In genomic region chr11:51621776-51622175, GRCm38 (mm10) we compare ENCODE assay signal across 17 mouse cellular contexts. TPM values are rescaled to one million over a fixed set of nuclear protein-coding genes. Genes with fewer than 3 reads are reported as not detected.
A peak's percentile ranks its signal among the peaks of the same experiment; 100 is the strongest.
DNase-seq lines count a peak whose midpoint lies in the region; ATAC-seq and TF ChIP-seq lines count a peak whose summit lies in the region.
"Had no signal": no experiment of that assay in that cellular context is flagged by ENCODE, and none has a peak within 500 bp of the region (broad histone marks: within the 10 kb centered on the region; RNA-seq: fewer than 3 reads in every experiment).

No protein-coding gene starts in this region.

- H3K27me3 ChIP-seq in forebrain, embryonic 12.5 days: no peaks in the 10 kb centered on the region
- H3K27me3 ChIP-seq in forebrain, embryonic 14.5 days (replicated peaks; ENCODE audit: control insufficient read depth, insufficient read depth, low read length): no peaks in the 10 kb centered on the region
- no peaks in the 10 kb centered on the region for H3K27me3 ChIP-seq in kidney, postnatal 0 days (ENCODE audit: insufficient read depth, low read length)
- no peaks in the 10 kb centered on the region for H3K27me3 ChIP-seq in midbrain, embryonic 10.5 days (ENCODE audit: low read depth, poor library complexity, severe bottlenecking)
- no peaks in the 10 kb centered on the region for H3K27me3 ChIP-seq in midbrain, embryonic 13.5 days
- H3K27me3 ChIP-seq in myocyte (ENCODE audit: control insufficient read depth, insufficient read depth, insufficient read length): no peaks in the 10 kb centered on the region
- H3K27me3 ChIP-seq: embryonic facial prominence, embryonic 13.5 days; hindbrain, embryonic 13.5 days had no signal

- H3K27ac ChIP-seq in forebrain, embryonic 12.5 days: no peak overlapping the region
- no peak overlapping the region for H3K27ac ChIP-seq in forebrain, embryonic 14.5 days (ENCODE audit: low read depth, low read length)
- no peak overlapping the region for H3K27ac ChIP-seq in kidney, postnatal 0 days
- H3K27ac ChIP-seq in midbrain, embryonic 10.5 days (replicated peaks): no peak overlapping the region
- H3K27ac ChIP-seq in midbrain, embryonic 13.5 days: no peak overlapping the region
- H3K27ac ChIP-seq: embryonic facial prominence, embryonic 13.5 days; hindbrain, embryonic 13.5 days; stomach, postnatal 0 days had no signal

- no peak for TF ChIP-seq POLR2A in myocyte (IDR thresholded peaks at IDR 0.05; ENCODE audit: insufficient read length, low read depth)

- 88% methylated on average over 2 of the region's 2 CpGs for WGBS in forebrain, embryonic 12.5 days
- 91% methylated on average over 2 of the region's 2 CpGs for WGBS in forebrain, embryonic 14.5 days
- WGBS in kidney, postnatal 0 days: 93% methylated on average over 2 of the region's 2 CpGs
- 94% methylated on average over 2 of the region's 2 CpGs for WGBS in midbrain, embryonic 10.5 days
- WGBS in midbrain, embryonic 13.5 days: 94% methylated on average over 2 of the region's 2 CpGs

- H3K4me3 ChIP-seq in forebrain, embryonic 12.5 days (replicated peaks): no peak overlapping the region
- no peak overlapping the region for H3K4me3 ChIP-seq in forebrain, embryonic 14.5 days (ENCODE audit: low read depth, low read length)
- H3K4me3 ChIP-seq in kidney, postnatal 0 days (replicated peaks; ENCODE audit: low read depth, low read length): no peak overlapping the region
- 0 out of 2 replicates have a peak overlapping the region, but pooled peaks have one; percentile 81 for H3K4me3 ChIP-seq in midbrain, embryonic 10.5 days
- no peak overlapping the region for H3K4me3 ChIP-seq in midbrain, embryonic 13.5 days (replicated peaks)
- peak overlapping the region; percentile 62 for H3K4me3 ChIP-seq in myocyte
- H3K4me3 ChIP-seq: embryonic facial prominence, embryonic 13.5 days had no signal

- H3K4me2 ChIP-seq in forebrain, embryonic 12.5 days: no peak overlapping the region
- H3K4me2 ChIP-seq in forebrain, embryonic 14.5 days (ENCODE audit: low read length): no peak overlapping the region
- no peak overlapping the region for H3K4me2 ChIP-seq in kidney, postnatal 0 days (ENCODE audit: low read length)
- H3K4me2 ChIP-seq in midbrain, embryonic 13.5 days (replicated peaks): no peak overlapping the region
- no peak overlapping the region for H3K4me2 ChIP-seq in myocyte (ENCODE audit: low read depth)

- H3ac ChIP-seq in myocyte (ENCODE audit: control insufficient read depth, insufficient read length): no peak overlapping the region

- no peaks in the 10 kb centered on the region for H3K9me3 ChIP-seq in forebrain, embryonic 12.5 days
- H3K9me3 ChIP-seq in forebrain, embryonic 14.5 days (replicated peaks; ENCODE audit: control insufficient read depth, low read length): no peaks in the 10 kb centered on the region
- no peaks in the 10 kb centered on the region for H3K9me3 ChIP-seq in kidney, postnatal 0 days (replicated peaks; ENCODE audit: low read length)
- H3K9me3 ChIP-seq in midbrain, embryonic 10.5 days (replicated peaks): no peaks in the 10 kb centered on the region
- H3K9me3 ChIP-seq in midbrain, embryonic 13.5 days: no peaks in the 10 kb centered on the region
- H3K9me3 ChIP-seq: embryonic facial prominence, embryonic 13.5 days; hindbrain, embryonic 13.5 days had no signal

- ATAC-seq in forebrain, embryonic 12.5 days (ENCODE audit: low FRiP score): no peak
- no peak for ATAC-seq in forebrain, embryonic 14.5 days
- ATAC-seq in kidney, postnatal 0 days (replicated peaks; ENCODE audit: low FRiP score, low read depth): no peak
- ATAC-seq in midbrain, embryonic 13.5 days: no peak
- ATAC-seq in megakaryocyte-erythroid progenitor cell, adult 5-6 weeks (replicated peaks; ENCODE audit: low FRiP score, low TSS enrichment, poor library complexity, severe bottlenecking): no peak
- ATAC-seq: CD4-positive, CD25-positive, alpha-beta regulatory T cell, adult 4 months had no signal

- H3K4me1 ChIP-seq in forebrain, embryonic 12.5 days: peaks cover 17% of the 10 kb centered on the region
- H3K4me1 ChIP-seq in forebrain, embryonic 14.5 days (ENCODE audit: control insufficient read depth, insufficient read depth, low read length): peaks cover 7% of the 10 kb centered on the region
- H3K4me1 ChIP-seq in kidney, postnatal 0 days (replicated peaks; ENCODE audit: insufficient read depth, low read length): peaks cover 6% of the 10 kb centered on the region
- H3K4me1 ChIP-seq in midbrain, embryonic 10.5 days: peaks cover 21% of the 10 kb centered on the region
- H3K4me1 ChIP-seq in midbrain, embryonic 13.5 days (replicated peaks): peaks cover 16% of the 10 kb centered on the region

- H3K36me3 ChIP-seq in forebrain, embryonic 12.5 days (replicated peaks): peaks cover 55% of the 10 kb centered on the region
- peaks cover 57% of the 10 kb centered on the region for H3K36me3 ChIP-seq in forebrain, embryonic 14.5 days (ENCODE audit: control insufficient read depth, insufficient read depth, low read length)
- peaks cover 35% of the 10 kb centered on the region for H3K36me3 ChIP-seq in kidney, postnatal 0 days (ENCODE audit: insufficient read depth, low read length)
- peaks cover 58% of the 10 kb centered on the region for H3K36me3 ChIP-seq in midbrain, embryonic 10.5 days
- H3K36me3 ChIP-seq in midbrain, embryonic 13.5 days: peaks cover 52% of the 10 kb centered on the region
- peaks cover 25% of the 10 kb centered on the region for H3K36me3 ChIP-seq in myocyte (ENCODE audit: control insufficient read depth, insufficient read depth)

- peaks cover 21% of the 10 kb centered on the region for H3K79me2 ChIP-seq in myocyte (ENCODE audit: control insufficient read depth, insufficient read depth)

- H3K9ac ChIP-seq in forebrain, embryonic 12.5 days: peak overlapping the region; percentile 7; the same call in 1 of the 2 replicates
- H3K9ac ChIP-seq in forebrain, embryonic 14.5 days (ENCODE audit: low read length): no peak overlapping the region
- H3K9ac ChIP-seq in kidney, postnatal 0 days (ENCODE audit: low read depth, low read length): 0 out of 2 replicates have a peak overlapping the region, but pooled peaks have one; percentile 18
- no peak overlapping the region for H3K9ac ChIP-seq in midbrain, embryonic 13.5 days (replicated peaks)
- H3K9ac ChIP-seq: hindbrain, embryonic 13.5 days had no signal

- DNase-seq in forebrain, embryonic 14.5 days (ENCODE audit: low spot score): no peak
- no peak for DNase-seq in kidney, postnatal 0 days (ENCODE audit: low spot score)
- DNase-seq in kidney, postnatal 10 days: no peak
- no peak for DNase-seq in midbrain, embryonic 10.5 days (ENCODE audit: low spot score)
- DNase-seq: adrenal gland, postnatal 10 days; cerebellum, adult 9-11 months; heart, postnatal 10 days; left cerebral cortex, postnatal 4 days; right cerebral cortex, postnatal 4 days had no signal

- no peak for TF ChIP-seq CTCF in kidney, postnatal 0 days (IDR thresholded peaks at IDR 0.05; ENCODE audit: low read depth)

RNA-seq across cellular contexts. Expression of gene Nhp2, which starts 2.2 kb away (rescaled TPM):
- 126 and 131 TPM in 2 replicates for polyA plus RNA-seq in forebrain, embryonic 12.5 days (2016; fragmentation: Nextera tagmentation; extraction: Ambion mirVana)
- 114 and 150 TPM in 2 replicates for polyA plus RNA-seq in forebrain, embryonic 14.5 days (2014; fragmentation: Nextera tagmentation; extraction: Ambion mirVana)
- 134 and 136 TPM in 2 replicates for polyA plus RNA-seq in kidney, postnatal 0 days (2015; fragmentation: Nextera tagmentation; extraction: Ambion mirVana)
- 209 and 269 TPM in 2 replicates for polyA plus RNA-seq in midbrain, embryonic 10.5 days (2016; fragmentation: Nextera tagmentation; extraction: Ambion mirVana)
- 104 and 110 TPM in 2 replicates for polyA plus RNA-seq in midbrain, embryonic 13.5 days (2015; fragmentation: Nextera tagmentation; extraction: Ambion mirVana)
- 137 TPM for polyA plus RNA-seq in myocyte (2012; fragmentation: generic; extraction: Trizol)
- 285 and 292 TPM in 2 replicates for total RNA-seq in megakaryocyte-erythroid progenitor cell, adult 5-6 weeks (2014; fragmentation: Nextera tagmentation)
- total RNA-seq in megakaryocyte-erythroid progenitor cell, adult 5-6 weeks (2017): 141 and 176 TPM in 2 replicates

RNA-seq across cellular contexts. Expression of gene Rmnd5b, which starts 13.9 kb away (rescaled TPM):
- 43.4 and 44.7 TPM in 2 replicates for polyA plus RNA-seq in forebrain, embryonic 12.5 days (2016; fragmentation: Nextera tagmentation; extraction: Ambion mirVana)
- 77.0 and 86.4 TPM in 2 replicates for polyA plus RNA-seq in forebrain, embryonic 14.5 days (2014; fragmentation: Nextera tagmentation; extraction: Ambion mirVana)
- polyA plus RNA-seq in kidney, postnatal 0 days (2015; fragmentation: Nextera tagmentation; extraction: Ambion mirVana): 40.8 and 42.5 TPM in 2 replicates
- 38.6 TPM in 2 replicates for polyA plus RNA-seq in midbrain, embryonic 10.5 days (2016; fragmentation: Nextera tagmentation; extraction: Ambion mirVana)
- polyA plus RNA-seq in midbrain, embryonic 13.5 days (2015; fragmentation: Nextera tagmentation; extraction: Ambion mirVana): 66.2 and 71.8 TPM in 2 replicates
- 41.0 TPM for polyA plus RNA-seq in myocyte (2012; fragmentation: generic; extraction: Trizol)
- total RNA-seq in megakaryocyte-erythroid progenitor cell, adult 5-6 weeks (2014; fragmentation: Nextera tagmentation): 37.0 TPM in 2 replicates
- 9.5 and 17.6 TPM in 2 replicates for total RNA-seq in megakaryocyte-erythroid progenitor cell, adult 5-6 weeks (2017)

RNA-seq across cellular contexts. Expression of gene Hnrnpab, which starts 15.1 kb away (rescaled TPM):
- 853 and 874 TPM in 2 replicates for polyA plus RNA-seq in forebrain, embryonic 12.5 days (2016; fragmentation: Nextera tagmentation; extraction: Ambion mirVana)
- 545 and 644 TPM in 2 replicates for polyA plus RNA-seq in forebrain, embryonic 14.5 days (2014; fragmentation: Nextera tagmentation; extraction: Ambion mirVana)
- polyA plus RNA-seq in kidney, postnatal 0 days (2015; fragmentation: Nextera tagmentation; extraction: Ambion mirVana): 293 and 336 TPM in 2 replicates
- 587 and 631 TPM in 2 replicates for polyA plus RNA-seq in midbrain, embryonic 10.5 days (2016; fragmentation: Nextera tagmentation; extraction: Ambion mirVana)
- polyA plus RNA-seq in midbrain, embryonic 13.5 days (2015; fragmentation: Nextera tagmentation; extraction: Ambion mirVana): 465 and 547 TPM in 2 replicates
- polyA plus RNA-seq in myocyte (2012; fragmentation: generic; extraction: Trizol): 371 TPM
- total RNA-seq in megakaryocyte-erythroid progenitor cell, adult 5-6 weeks (2014; fragmentation: Nextera tagmentation): 644 and 702 TPM in 2 replicates
- 1,394 and 1,753 TPM in 2 replicates for total RNA-seq in megakaryocyte-erythroid progenitor cell, adult 5-6 weeks (2017)

RNA-seq across cellular contexts. Expression of gene N4bp3, which starts 28.9 kb away (rescaled TPM):
- 9.5 and 10.5 TPM in 2 replicates for polyA plus RNA-seq in forebrain, embryonic 12.5 days (2016; fragmentation: Nextera tagmentation; extraction: Ambion mirVana)
- 6.6 and 9.9 TPM in 2 replicates for polyA plus RNA-seq in forebrain, embryonic 14.5 days (2014; fragmentation: Nextera tagmentation; extraction: Ambion mirVana)
- 28.5 and 30.6 TPM in 2 replicates for polyA plus RNA-seq in kidney, postnatal 0 days (2015; fragmentation: Nextera tagmentation; extraction: Ambion mirVana)
- polyA plus RNA-seq in midbrain, embryonic 10.5 days (2016; fragmentation: Nextera tagmentation; extraction: Ambion mirVana): 16.9 and 21.7 TPM in 2 replicates
- polyA plus RNA-seq in midbrain, embryonic 13.5 days (2015; fragmentation: Nextera tagmentation; extraction: Ambion mirVana): 8.0 and 8.3 TPM in 2 replicates
- polyA plus RNA-seq in myocyte (2012; fragmentation: generic; extraction: Trizol): 16.3 TPM
- not detected in 2 replicates for total RNA-seq in megakaryocyte-erythroid progenitor cell, adult 5-6 weeks (2014; fragmentation: Nextera tagmentation)
- 0.89 and 1.1 TPM in 2 replicates for total RNA-seq in megakaryocyte-erythroid progenitor cell, adult 5-6 weeks (2017)

RNA-seq across cellular contexts. Expression of gene D930048N14Rik, which starts 29.0 kb away (rescaled TPM):
- polyA plus RNA-seq in forebrain, embryonic 12.5 days (2016; fragmentation: Nextera tagmentation; extraction: Ambion mirVana): 0.66 and 0.91 TPM in 2 replicates
- 0.44 and 0.61 TPM in 2 replicates for polyA plus RNA-seq in forebrain, embryonic 14.5 days (2014; fragmentation: Nextera tagmentation; extraction: Ambion mirVana)
- polyA plus RNA-seq in kidney, postnatal 0 days (2015; fragmentation: Nextera tagmentation; extraction: Ambion mirVana): 1.9 and 2.0 TPM in 2 replicates
- 0.98 and 1.6 TPM in 2 replicates for polyA plus RNA-seq in midbrain, embryonic 10.5 days (2016; fragmentation: Nextera tagmentation; extraction: Ambion mirVana)
- 0.22 and 0.26 TPM in 2 replicates for polyA plus RNA-seq in midbrain, embryonic 13.5 days (2015; fragmentation: Nextera tagmentation; extraction: Ambion mirVana)
- 0.25 TPM for polyA plus RNA-seq in myocyte (2012; fragmentation: generic; extraction: Trizol)
- total RNA-seq in megakaryocyte-erythroid progenitor cell, adult 5-6 weeks (2014; fragmentation: Nextera tagmentation): not detected in 2 replicates
- total RNA-seq in megakaryocyte-erythroid progenitor cell, adult 5-6 weeks (2017): not detected in 2 replicates

Comparison
In these comparisons a context has a peak if more than half of its experiments do, and no peak if none do; other contexts are left out.
1. H3K4me3 ChIP-seq: peak in midbrain, embryonic 10.5 days (single experiment) and myocyte (single experiment); none in forebrain, embryonic 12.5 days (single experiment), forebrain, embryonic 14.5 days (single experiment), kidney, postnatal 0 days (single experiment) and midbrain, embryonic 13.5 days (single experiment).
2. H3K9ac ChIP-seq: peak in forebrain, embryonic 12.5 days (single experiment) and kidney, postnatal 0 days (single experiment); none in forebrain, embryonic 14.5 days (single experiment) and midbrain, embryonic 13.5 days (single experiment).